Mouse (Mus musculus) lung, adult 2 months (tissue): ENCODE results near the gene Ptprz1. TPM values are rescaled to one million over a fixed set of nuclear protein-coding genes. Genes with fewer than 3 reads are reported as not detected.
"Not testable (repeated sequence)": the region's sequence is repeated elsewhere in the genome, so short reads cannot be mapped to it uniquely, and the experiment has no call there.

Experiments
- DNase-seq: peaks from one replicate; pipeline ENCODE4 v3.0.0; 2022
- H3K4me1 ChIP-seq: fragments of 200-500 bp; 2 replicates; pipeline ENCODE4 v1.6.1; 2011; ENCODE audit warnings: low read length; ENCODE audit not compliant: control insufficient read depth, insufficient read depth
- H3K4me3 ChIP-seq: fragments of 200-500 bp; replicated peaks from 2 replicates; pipeline ENCODE3; 2011; ENCODE audit warnings: low read depth, mild to moderate bottlenecking, control low read depth, low read length; ENCODE audit errors: extremely low read depth
- CTCF ChIP-seq: fragments of 200-500 bp; IDR thresholded peaks from 2 replicates; pipeline ENCODE4 v1.5.1; 2011; ENCODE audit warnings: mild to moderate bottlenecking, low read length, control low read depth; ENCODE audit not compliant: insufficient read depth
- POLR2A ChIP-seq: fragments of 200-500 bp; IDR thresholded peaks from 2 replicates; pipeline ENCODE4 v1.6.1; 2011; ENCODE audit warnings: low read depth, mild to moderate bottlenecking, control low read depth, low read length, borderline replicate concordance; ENCODE audit errors: extremely low read depth
- WGBS: fragments of 180-500 bp; shearing (Covaris S2); methylation state at CpG from one replicate; pipeline ENCODE4 v1.1.7; 2018; 5-methylcytosine and 5-hydroxymethylcytosine counted together
- polyA plus RNA-seq: library from polyadenylated mRNA; depleted of rRNA; stranded (reverse); fragments of >200 nt; gene quantifications from 2 replicates; pipeline ENCODE4 v1.2.3, GENCODE M21; 2012

Gene Ptprz1
- polyA plus RNA-seq, 1 experiment = 1.8 TPM

DNA sequence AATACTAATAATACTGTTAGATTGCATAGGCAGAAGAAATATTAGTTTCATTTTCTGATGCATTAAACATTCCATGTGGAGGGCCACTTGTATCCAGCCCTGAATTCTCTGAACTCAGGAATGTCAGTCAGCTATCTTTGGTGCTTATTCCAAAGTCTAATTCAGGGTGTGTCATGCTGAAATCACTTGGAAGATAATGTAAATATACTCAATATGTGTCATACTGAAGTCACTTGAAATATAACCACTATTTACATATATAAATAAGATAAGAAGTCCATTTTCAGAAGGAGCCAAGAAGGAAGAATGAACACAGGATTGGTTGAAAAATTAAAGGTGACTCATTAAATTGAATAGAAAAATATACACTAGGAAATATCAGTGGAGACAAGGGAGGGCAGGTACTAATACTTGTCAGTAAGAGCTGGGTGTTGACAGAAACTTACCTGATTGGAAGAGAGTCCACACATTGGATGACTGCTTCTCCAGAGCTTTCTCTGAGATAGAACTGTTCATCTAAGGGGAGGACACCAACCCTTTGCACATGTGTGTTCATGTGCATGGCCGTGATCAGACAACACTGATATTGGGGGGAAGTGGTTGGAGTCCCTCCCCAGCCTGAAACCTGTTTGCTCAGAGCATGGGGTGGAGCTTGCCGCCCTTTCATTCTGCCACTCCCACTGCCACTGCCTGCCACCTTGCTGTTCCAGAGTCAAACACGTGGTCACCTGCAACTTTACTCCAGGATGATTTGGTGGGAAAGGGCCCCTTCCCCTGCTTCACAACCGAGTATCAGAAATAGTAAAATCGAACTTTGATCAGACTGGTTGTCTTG lies 209.5 kb downstream of the Ptprz1 start:
- no peak for DNase-seq
- no peak overlapping the region for H3K4me3 ChIP-seq
- WGBS = 91% methylated on average over 5 of the region's 5 CpGs
- TF ChIP-seq POLR2A (no peak), CTCF (no peak)
- H3K4me1 ChIP-seq = no peaks in the 10 kb centered on the region

DNA sequence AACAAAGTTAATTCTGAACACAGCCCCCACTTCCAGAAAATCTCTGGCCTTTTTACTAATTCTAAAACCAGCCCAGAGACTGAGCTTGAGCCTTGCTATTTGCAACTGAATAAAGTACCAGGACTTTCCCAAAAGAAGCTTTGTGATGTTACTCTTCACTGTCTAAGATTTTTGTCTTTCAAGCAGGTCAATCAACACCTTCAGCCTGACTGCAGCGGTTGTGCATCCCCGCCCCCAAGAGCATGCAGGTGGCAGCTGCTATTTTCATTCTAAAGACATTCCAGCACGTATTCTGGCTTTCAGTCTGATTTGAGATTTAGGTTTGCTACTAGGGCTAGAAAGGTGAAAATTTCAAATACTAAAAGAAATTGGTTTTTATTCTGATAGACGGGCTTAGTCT lies 214.0 kb downstream of the Ptprz1 start:
- not testable (repeated sequence) for DNase-seq, H3K4me3 ChIP-seq, H3K4me1 ChIP-seq
- 73% methylated on average over 4 of the region's 4 CpGs for WGBS

DNA sequence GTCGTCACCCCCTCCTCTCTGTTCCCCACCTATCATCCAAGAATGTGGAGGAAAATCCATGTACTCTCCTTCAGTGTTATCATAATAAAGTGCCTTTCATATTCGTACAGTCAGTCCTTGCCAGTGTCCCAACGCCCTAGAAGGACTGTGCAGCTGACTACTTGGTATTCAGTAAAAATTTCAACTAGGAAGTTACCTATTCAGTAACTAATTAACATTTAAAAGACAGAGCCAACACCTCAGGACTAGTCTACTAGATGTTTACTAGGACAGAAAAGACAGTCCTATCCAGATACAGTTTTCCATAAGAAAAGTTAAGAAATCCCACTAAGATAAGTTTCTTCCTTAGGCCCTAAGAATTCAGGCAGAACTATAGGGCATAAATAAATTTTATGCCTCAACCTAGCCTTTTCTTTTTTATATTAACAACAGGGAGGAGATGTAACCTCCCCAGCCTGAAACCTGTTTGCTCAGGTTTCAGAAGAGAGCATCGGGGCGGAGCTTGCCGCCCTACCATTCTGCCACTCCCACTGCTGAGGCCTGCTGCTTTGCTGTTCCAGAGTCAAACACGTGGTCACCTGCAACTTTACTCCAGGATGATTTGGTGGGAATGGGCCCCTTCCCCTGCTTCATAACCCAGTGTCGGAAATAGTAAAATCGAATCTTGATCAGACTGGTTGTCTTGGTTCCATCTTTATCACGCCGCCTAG lies 215.2 kb downstream of the Ptprz1 start:
- 89% methylated on average over 11 of the region's 11 CpGs for WGBS
- DNase-seq, H3K4me1 ChIP-seq: not testable (repeated sequence)

More for the DNA sequence above, 215.2 kb downstream of the Ptprz1 start:
- H3K4me3 ChIP-seq = not testable (repeated sequence)
